Mouse (Mus musculus): Measurements from ENCODE around the gene Vwa8.
"Not testable (repeated sequence)": the region's sequence is repeated elsewhere in the genome, so short reads cannot be mapped to it uniquely, and the experiment has no call there.

The Vwa8 gene

GRCm38 (mm10) chr14:78984296-78984695 is 135.4 kb downstream of the Vwa8 start:
- in situ Hi-C loops (cut with MboI), result no loop called here

- in situ Hi-C loops (cut with MboI), result no loop called here
Observed at GRCm38 (mm10) chr14:78987543-78987942, 138.7 kb downstream of the Vwa8 start.

GRCm38 (mm10) chr14:78992456-78992855 is 143.6 kb downstream of the Vwa8 start:
- in situ Hi-C loops (cut with MboI), result no loop called here

- in situ Hi-C loops (cut with MboI), result no loop called here
Observed at GRCm38 (mm10) chr14:78993515-78993914, 144.7 kb downstream of the Vwa8 start.

- in situ Hi-C loops (cut with MboI), result no loop called here
Observed at GRCm38 (mm10) chr14:78996359-78996758, 147.5 kb downstream of the Vwa8 start.

GRCm38 (mm10) chr14:79003576-79003975 is 154.7 kb downstream of the Vwa8 start:
- in situ Hi-C loops (cut with MboI), result no loop called here

- in situ Hi-C loops (cut with MboI), result not testable (repeated sequence)
Observed at GRCm38 (mm10) chr14:79017710-79018109, 168.9 kb downstream of the Vwa8 start.

- in situ Hi-C loops (cut with MboI), result no loop called here
Observed at GRCm38 (mm10) chr14:79018564-79018963, 169.7 kb downstream of the Vwa8 start.

- in situ Hi-C loops (cut with MboI), result no loop called here
Observed at GRCm38 (mm10) chr14:79021725-79022124, 172.9 kb downstream of the Vwa8 start.

- in situ Hi-C loops (cut with MboI), result no loop called here
Observed at GRCm38 (mm10) chr14:79028996-79029575, 180.2 kb downstream of the Vwa8 start.

- in situ Hi-C loops (cut with MboI), result no loop called here
Observed at GRCm38 (mm10) chr14:79030715-79031114, 181.9 kb downstream of the Vwa8 start.

GRCm38 (mm10) chr14:79031230-79031740 is 182.4 kb downstream of the Vwa8 start:
- in situ Hi-C loops (cut with MboI), result no loop called here

- in situ Hi-C loops (cut with MboI), result no loop called here
Observed at GRCm38 (mm10) chr14:79033396-79033795, 184.5 kb downstream of the Vwa8 start.

- in situ Hi-C loops (cut with MboI), result no loop called here
Observed at GRCm38 (mm10) chr14:79034511-79034913, 185.7 kb downstream of the Vwa8 start.

- in situ Hi-C loops (cut with MboI), result no loop called here
Observed at GRCm38 (mm10) chr14:79035575-79035974, 186.7 kb downstream of the Vwa8 start.

GRCm38 (mm10) chr14:79047186-79047585 is 198.3 kb downstream of the Vwa8 start:
- in situ Hi-C loops (cut with MboI), result no loop called here

GRCm38 (mm10) chr14:79047956-79048355 is 199.1 kb downstream of the Vwa8 start:
- in situ Hi-C loops (cut with MboI), result no loop called here

- in situ Hi-C loops (cut with MboI), result no loop called here
Observed at GRCm38 (mm10) chr14:79049544-79049943, 200.7 kb downstream of the Vwa8 start.

GRCm38 (mm10) chr14:79065636-79066035 is 216.8 kb downstream of the Vwa8 start:
- in situ Hi-C loops (cut with MboI), result no loop called here

- in situ Hi-C loops (cut with MboI), result no loop called here
Observed at GRCm38 (mm10) chr14:79069515-79069914, 220.7 kb downstream of the Vwa8 start.

- in situ Hi-C loops (cut with MboI), result no loop called here
Observed at GRCm38 (mm10) chr14:79074786-79075185, 225.9 kb downstream of the Vwa8 start.

- in situ Hi-C loops (cut with MboI), result no loop called here
Observed at GRCm38 (mm10) chr14:79076560-79077300, 227.9 kb downstream of the Vwa8 start.

- in situ Hi-C loops (cut with MboI), result no loop called here
Observed at GRCm38 (mm10) chr14:79083573-79083972, 234.7 kb downstream of the Vwa8 start.

Data from mature B cell (primary cell).